31 mouse cellular contexts compared by ENCODE assay signal in genomic region chr8:86762806-86763205, GRCm38 (mm10). TPM values are rescaled to one million over a fixed set of nuclear protein-coding genes. Genes with fewer than 3 reads are reported as not detected.
"Had no signal": no experiment of that assay in that cellular context is flagged by ENCODE, and none has a peak within 500 bp of the region (broad histone marks: within the 10 kb centered on the region; RNA-seq: fewer than 3 reads in every experiment).

No protein-coding gene starts in this region.

- H3K27me3 ChIP-seq: heart, embryonic 12.5 days; heart, embryonic 13.5 days; heart, embryonic 15.5 days; hindbrain, embryonic 13.5 days; hindbrain, embryonic 15.5 days; intestine, embryonic 15.5 days; kidney, embryonic 15.5 days had no signal

- H3K4me1 ChIP-seq: heart, embryonic 10.5 days; hindbrain, embryonic 10.5 days; hindbrain, embryonic 12.5 days; hindbrain, embryonic 13.5 days; hindbrain, embryonic 15.5 days; intestine, embryonic 15.5 days had no signal

- H3K36me3 ChIP-seq: heart, embryonic 10.5 days; heart, embryonic 12.5 days; heart, embryonic 13.5 days; heart, embryonic 15.5 days; hindbrain, embryonic 10.5 days; hindbrain, embryonic 12.5 days; hindbrain, embryonic 13.5 days; hindbrain, embryonic 15.5 days; intestine, embryonic 15.5 days; kidney, embryonic 15.5 days had no signal

- H3K9ac ChIP-seq: heart, embryonic 12.5 days; heart, embryonic 13.5 days; heart, embryonic 15.5 days; hindbrain, embryonic 12.5 days; hindbrain, embryonic 13.5 days; hindbrain, embryonic 14.5 days; hindbrain, embryonic 15.5 days; intestine, embryonic 15.5 days; kidney, embryonic 15.5 days had no signal

- H3K4me3 ChIP-seq: heart, embryonic 10.5 days; heart, embryonic 12.5 days; heart, embryonic 13.5 days; heart, embryonic 15.5 days; hindbrain, embryonic 10.5 days; hindbrain, embryonic 12.5 days; hindbrain, embryonic 13.5 days; hindbrain, embryonic 15.5 days; intestine, embryonic 15.5 days; kidney, embryonic 15.5 days; layer of hippocampus, adult 2 months had no signal

- DNase-seq: heart, postnatal 10 days; heart, postnatal 14 days; heart, postnatal 36 days; heart, postnatal 4 days; kidney, adult 11 months; kidney, adult 18-20 months; kidney, adult 2 months; kidney, adult 8-10 months; kidney, adult 9 months; kidney, postnatal 10 days; kidney, postnatal 14 days; kidney, postnatal 25 days; kidney, postnatal 36 days; kidney, postnatal 4 days; layer of hippocampus, adult 9-11 months; layer of hippocampus, postnatal 36 days had no signal

- H3K27ac ChIP-seq: heart, embryonic 10.5 days; heart, embryonic 13.5 days; heart, embryonic 15.5 days; hindbrain, embryonic 10.5 days; hindbrain, embryonic 12.5 days; hindbrain, embryonic 13.5 days; hindbrain, embryonic 14.5 days; hindbrain, embryonic 15.5 days; hindbrain, postnatal 0 days; intestine, embryonic 15.5 days; kidney, embryonic 15.5 days; kidney, postnatal 0 days; layer of hippocampus, adult 2 months had no signal

RNA-seq across cellular contexts. Expression of gene Gm10638, which starts 17.3 kb away (rescaled TPM):
- total RNA-seq: hematopoietic stem cell, adult 5-6 weeks; hindbrain, postnatal 0 days had no signal
